Mouse (Mus musculus) gastrocnemius, postnatal 4 days (tissue): Measurements from ENCODE around the gene Gpr137. TPM values are rescaled to one million over a fixed set of nuclear protein-coding genes. Genes with fewer than 3 reads are reported as not detected.
A peak's percentile ranks its signal among the peaks of the same experiment; 100 is the strongest.

ENCODE experiments used
- DNase-seq, 2 experiments: peaks; one replicate each; pipeline ENCODE4 v3.0.0; 2021 to 2022; ENCODE audit warnings: low spot score in 2 of 2, mixed read lengths in 2 of 2
- total RNA-seq, 2 experiments: library from RNA; stranded (reverse); gene quantifications; 2 replicates each; pipeline ENCODE4 v1.2.3; 2021

Gene Gpr137
- total RNA-seq, 2 experiments from 2014 or later, result 13.7 to 14.4 TPM

DNA sequence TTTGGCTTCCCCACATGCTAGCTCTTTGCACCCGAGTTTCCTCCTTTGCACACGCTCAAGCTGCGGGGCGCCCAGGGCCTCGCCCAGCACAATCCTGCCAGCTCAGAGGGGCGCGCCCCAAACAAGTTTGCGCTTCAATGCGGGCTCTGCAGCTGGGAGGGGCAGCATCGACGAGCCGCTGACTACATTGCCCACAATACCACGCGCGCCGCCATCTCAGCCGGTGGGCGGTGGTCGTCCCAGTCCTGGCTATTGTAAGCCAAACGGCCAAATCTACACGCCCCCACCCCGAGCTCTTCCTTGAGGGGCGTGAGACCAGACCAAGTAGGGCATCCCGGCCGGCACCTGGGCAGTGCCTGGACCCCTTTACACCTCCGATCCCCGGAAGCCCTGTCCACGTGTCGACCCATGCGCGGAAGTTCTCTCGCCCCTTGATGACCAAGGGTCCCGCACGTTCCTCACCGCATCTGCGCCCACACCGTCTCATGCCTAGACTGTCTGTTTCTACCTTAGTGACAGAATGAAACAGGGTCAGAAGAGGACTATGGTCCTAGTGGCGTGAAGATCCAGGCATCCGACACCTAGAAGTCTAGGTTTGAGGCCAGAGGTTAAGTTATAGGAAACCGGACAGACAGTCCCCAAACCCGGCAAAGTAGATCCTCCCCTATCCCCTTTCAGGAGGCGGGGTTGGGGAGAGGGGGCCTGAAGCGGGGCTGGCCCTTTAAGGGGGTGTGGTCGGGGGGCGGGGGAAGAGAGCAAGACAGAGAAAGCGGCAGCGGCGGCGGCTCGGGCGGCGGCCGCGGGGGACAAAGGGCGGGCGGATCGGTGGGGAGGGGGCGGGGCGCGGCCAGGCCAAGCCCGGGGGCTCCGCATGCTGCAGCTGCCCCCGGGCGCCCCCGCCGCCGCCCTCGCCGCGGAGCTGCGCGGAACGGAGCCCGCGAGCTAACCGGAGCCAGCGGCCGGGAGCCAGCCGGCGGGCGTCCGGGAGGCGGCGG, 32.2 kb upstream of the Gpr137 start, which contains the start of gene Ppp1r14b:
TSS of gene Ppp1r14b (plus strand) at position 758 of the 995 bp plus-strand sequence.
- DNase-seq, result peak; percentile 80 to 89

DNA sequence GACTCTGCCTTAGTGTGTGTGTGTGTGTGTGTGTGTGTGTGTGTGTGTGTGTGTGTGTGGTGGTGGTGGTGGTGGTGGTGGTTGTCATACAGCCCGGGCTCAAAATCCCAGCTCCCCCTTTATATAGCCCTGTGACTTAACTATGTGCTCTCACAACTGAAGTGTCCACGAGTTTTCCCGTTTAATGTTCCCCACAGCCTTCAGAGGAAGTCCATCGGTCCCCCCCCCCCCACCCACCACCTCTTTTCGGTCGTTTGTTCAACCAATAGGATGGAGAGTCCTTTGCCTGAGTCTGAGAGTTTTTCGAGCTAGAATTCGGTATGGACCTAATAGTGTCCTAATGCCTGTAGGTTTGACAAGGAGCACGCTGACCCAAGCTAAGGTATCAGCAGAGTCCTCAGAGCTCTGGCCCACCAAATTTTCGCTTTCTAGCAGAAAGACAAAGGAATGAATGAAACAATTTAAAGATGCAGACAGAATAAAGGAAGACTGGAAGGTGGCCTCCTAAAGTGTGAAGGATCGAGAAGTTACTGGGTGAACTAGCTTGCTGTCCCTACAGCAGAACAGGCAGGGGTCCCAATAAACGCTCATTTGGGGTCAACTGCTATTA, 31.4 kb upstream of the Gpr137 start:
- DNase-seq, result no peak

DNA sequence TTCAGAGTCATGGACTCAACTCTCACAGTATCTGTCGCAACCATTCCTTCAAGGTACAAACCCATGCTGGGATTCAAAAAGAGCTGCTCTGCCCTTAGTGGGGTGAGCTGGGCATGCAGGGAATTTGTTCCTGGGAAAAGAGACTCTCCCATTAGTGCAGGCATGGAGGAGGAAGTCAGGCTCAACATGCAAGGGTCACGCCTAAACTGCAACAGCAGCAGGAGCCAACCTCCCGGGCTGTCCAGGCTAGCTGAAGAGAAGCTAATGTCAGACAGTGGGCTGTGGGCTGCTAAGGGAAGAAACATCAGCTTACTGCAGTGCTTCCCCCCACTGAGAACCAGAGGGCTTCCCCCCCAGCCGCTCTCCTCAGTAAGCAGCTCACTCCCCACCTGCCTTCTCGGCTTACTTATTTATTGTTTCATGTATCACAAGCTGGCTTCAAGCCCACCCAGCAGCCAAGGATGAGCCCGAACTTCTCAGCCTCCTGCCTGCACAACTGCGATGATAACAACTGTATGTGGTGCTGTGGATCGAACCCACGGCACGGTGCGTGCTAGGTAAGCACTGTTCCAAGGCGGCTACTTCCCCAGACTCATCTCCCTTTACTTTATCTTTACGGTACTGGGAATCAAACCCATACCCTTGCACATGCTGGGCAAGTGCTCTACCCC, 30.1 kb upstream of the Gpr137 start:
- no peak for DNase-seq

DNA sequence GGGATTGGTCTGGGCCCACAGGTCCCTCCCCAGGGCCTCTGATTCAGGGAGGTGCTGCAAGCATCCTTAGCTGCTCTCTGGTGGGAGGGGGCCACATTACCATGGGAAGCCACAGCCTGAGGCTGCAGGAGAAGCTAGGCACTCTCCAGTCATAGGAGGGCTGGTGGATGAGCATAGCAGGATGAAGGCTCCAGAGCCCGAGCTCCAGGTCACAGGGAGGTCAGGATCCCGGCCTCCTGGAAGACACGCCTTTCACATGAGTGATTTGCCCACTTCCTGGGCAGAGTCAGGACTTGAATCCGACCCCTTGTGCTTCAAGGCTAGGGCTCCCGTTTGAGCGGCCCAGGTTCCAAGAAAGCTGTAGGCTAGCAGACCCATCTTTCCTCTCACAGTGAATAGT, 29.4 kb upstream of the Gpr137 start:
- no peak for DNase-seq

DNA sequence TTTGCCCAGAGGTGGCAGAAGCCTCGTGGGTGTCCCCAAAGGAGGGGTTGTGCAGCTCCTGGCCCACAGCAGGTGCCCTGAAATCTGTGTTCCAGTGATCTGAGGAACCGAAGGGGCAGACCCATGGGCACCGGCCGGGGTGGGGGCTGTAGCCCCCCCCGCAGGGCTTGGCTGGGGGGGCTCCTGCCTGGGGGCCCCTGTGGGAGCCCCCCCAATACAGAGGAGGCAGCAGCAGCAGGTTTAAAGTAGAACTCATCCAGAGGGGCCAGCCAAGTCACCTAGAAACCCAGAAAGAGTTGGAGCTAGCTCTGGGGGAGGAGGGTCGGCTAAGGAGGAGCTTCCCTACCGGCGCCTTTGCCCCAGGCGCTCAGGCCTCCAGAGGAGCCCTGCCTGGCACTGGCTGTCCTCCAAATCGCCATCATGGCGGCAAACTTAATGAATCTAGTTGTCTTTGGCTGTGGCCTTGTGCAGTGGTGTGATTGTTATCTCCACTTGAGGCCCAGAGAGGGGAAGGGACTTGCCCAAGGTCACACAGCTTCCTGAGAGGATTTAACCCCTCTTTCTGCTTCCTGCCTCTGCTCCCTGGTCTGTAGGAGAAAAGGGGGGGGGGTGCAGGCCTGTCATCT, 28.3 kb upstream of the Gpr137 start:
- no peak for DNase-seq

DNA sequence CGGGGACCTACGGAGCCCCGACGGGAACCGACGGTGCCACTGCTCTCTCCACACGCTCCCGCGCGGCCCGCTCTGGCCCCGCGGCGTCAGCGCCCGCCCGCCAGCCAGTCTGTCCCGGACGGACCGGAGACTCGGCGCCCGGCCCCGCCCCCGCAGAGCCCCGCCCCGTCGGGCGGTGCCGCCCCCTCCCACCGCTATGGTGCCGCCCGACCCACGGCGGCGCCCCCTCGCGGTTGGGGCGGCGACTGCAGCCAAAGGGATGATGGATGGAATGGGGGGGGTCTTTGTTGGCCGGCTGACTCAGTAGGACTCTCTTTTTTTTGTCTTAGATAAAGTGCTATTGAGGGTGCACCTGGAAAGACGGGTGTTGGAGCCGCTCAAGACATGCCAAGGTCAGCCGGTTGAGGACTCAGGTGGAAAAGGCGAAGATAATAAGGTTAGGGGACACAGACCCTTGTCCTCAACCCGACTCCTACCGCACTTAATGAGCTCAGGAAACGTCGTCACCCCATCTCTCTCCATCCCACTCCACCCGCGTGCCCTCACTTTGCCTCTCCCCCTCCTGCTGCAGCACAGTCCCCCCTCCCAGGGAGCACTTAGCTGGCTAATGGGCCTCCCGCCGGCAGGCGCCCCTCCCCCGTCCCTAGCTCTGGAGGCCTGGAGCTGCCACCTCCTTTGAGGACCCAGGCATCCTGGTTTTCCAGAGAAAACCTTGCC, 27.5 kb upstream of the Gpr137 start:
- DNase-seq, result peak; percentile 68 to 75

DNA sequence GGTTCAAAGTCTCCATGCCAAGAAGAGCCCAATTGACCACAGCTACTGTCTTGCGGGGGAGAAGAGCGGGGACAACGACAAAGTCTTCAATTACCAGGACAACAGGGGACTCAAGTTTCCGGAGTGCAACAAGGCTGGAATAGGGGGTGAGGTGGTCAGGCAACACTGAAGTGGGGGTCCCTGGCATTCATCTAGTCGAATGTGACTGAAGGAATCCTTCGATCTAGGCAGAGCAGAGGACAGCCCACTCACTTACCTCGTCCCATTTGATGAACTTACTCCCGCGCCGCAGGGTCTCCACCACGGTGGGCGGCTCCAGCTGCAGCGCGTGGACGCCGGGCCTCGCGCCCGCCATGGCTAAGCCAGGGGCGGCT, 27.0 kb upstream of the Gpr137 start:
- no peak for DNase-seq

DNA sequence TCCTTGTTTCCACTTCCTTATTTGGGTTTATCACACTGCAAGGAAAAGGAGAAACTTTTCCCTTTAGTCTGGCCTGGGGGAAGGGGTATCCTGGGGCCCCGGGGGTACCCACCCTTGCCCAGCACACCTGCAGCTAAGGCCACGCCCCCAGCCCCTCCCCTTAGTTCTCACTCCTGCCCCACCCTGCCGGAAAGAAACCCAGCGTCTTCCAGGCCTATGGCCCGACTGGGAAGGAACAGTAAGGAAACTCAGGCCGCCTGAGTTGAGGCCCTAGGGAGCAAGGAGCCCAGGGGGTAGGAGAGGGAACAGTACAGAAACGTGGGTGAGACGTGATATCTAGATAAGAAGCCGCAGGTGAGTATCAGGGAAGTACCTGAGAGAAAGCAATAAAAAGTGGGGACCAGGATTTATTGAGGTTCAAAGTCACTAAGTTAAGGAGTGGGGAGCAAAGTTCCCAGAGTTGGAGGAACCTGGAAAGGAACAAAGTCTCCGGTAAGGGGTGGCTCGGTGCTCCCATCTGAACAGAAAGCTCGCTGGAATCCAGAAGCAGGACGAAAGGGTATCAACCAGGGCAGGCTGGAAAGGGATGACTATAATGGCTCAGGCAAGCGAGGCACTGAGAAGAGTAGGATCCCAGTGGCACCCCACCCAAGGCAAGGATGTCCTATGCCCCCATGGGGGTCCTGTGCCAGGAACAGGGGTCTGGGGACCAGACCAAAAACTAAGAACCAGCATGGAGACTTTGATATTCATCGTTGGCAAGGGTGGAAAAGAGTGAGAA, 26.4 kb upstream of the Gpr137 start:
- no peak for DNase-seq

DNA sequence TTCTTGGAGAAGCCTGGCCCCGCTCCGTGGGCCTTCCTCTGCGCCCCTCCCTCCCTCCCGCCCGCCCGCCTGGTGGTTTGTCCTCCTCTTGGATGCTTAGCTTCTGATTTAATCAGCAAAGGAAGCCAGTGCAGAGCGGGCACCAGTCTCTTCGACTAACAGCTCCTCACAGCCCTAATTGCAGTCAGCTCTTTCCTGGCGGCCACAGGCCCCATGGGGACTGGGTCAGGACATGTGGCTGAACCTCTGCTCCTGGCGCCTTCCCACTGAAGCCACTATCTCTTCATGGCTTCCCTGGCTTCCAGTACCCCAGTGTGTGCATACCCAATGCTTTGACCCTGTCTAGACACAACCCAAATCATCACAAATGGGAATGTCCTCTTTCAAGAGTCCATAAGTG, 14.2 kb upstream of the Gpr137 start:
- DNase-seq, result no peak

DNA sequence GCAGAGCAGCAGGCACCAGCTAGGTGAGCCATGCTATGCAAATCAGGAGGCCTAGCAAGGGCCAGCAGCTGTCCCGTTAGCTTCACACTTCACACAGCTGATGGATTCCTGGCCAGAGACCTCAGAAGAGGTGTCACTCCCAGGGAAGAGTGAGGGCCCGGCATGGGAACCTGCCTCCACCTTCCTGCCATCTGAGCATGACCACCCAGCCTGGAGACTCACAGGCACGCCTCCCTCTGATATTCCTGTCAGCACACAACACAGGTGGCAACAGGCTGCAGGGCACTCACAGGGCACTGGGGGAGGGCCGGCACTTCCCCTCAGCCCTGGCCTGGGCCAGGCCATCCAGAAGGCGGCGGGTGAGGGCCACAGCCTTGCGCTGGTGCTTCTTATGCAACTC, 13.1 kb upstream of the Gpr137 start:
- DNase-seq, result no peak

DNA sequence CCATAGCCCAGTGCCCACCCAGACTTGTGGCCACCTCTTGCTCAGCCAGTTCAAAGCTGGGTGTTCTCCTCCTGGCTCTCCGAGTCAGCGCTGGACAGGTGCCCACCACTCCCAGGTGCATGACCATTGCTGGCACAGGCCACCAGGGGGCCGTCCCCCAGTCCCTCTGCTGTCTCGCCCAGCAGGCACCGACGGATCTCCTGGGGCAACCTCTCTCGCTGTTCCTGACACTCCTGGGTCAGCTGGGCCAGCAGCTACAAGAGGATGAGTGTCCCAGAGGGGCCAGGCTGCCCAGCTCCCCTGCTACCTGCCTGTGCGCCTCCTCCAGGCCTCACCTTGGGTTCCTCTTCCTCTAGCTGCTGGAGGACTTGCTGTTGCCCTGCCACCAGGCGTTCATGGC, 11.8 kb upstream of the Gpr137 start:
- no peak for DNase-seq

DNA sequence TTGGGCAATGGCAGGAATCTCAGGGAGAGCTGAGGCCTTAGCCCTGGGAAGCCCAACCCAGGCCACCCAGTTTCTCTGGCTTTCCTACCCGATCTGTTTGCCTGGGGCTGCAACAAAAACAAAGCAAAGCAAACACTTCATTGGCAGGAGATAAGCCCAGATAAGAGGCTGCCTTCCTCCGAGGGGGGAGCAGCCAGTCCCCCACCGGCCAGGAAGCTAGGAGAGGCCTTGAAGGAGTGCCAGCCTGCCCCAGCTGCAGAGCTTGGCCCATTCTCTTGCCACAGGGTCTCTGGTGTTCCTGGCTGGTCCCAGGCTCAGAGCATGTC, 10.4 kb upstream of the Gpr137 start:
- DNase-seq, result no peak

DNA sequence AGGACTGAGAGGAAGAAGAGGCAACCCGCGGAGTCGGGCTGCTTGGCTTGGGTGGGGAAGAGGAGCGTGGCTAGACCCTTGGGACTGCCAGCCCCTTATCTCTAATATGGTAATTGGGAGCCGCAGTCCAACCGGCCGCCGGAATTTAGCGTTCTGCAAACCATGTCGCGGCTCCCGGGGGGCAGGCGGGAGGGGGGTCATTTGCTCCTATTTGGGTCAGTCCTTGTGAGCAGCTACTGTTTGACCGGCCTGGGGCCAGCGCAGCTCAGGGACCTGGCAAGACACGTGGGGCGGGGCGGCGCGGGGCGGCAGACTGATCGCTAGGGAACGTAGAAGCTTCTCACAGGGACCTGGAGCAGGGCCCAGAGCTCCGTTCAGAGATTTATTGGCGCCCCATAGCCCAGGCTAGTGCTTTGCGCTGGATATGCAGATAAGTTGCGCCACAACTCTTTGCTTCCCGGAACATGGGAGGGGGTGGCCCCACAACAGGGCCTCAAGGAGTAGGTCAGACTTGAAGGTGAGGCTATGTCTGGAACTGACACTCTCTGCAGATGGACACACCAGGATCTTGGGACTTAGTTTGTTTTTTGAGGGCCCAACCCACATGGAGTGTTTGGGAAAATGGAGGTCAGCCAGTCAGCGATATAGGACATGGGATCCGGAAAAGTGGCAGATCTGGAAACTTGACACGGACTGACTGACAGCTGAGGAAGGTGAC, 9.9 kb upstream of the Gpr137 start:
- DNase-seq, result peak; percentile 66 to 77

DNA sequence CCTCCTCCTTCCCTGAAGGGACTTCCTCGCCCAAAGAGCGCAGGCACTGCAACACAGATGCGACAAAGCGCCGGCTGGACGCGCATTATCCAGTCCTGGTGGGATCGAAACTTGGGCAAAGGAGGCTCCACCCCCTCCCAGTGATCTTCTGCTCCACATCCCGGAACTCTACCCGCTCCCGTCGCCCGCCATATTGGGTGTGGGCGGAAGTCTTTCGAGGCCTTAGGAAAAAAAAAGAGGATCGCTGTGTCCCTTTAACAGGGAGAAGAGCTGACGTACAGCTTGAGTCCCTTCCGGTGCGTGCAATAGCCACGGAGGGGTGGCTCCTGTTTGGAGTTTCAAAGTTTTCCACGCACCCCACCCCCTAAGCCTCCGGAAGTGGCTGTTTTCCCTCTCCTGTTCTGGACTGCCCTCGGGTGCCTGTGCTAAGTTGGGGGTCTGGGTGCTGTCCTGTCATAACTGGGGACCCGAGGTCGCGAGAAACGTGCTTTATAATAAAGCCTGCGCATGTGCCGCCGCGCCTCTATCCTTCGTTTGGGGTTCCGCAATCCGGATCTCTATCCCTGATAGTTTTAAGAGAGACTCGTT, 9.2 kb upstream of the Gpr137 start:
- peak; percentile 78 to 91 for DNase-seq

DNA sequence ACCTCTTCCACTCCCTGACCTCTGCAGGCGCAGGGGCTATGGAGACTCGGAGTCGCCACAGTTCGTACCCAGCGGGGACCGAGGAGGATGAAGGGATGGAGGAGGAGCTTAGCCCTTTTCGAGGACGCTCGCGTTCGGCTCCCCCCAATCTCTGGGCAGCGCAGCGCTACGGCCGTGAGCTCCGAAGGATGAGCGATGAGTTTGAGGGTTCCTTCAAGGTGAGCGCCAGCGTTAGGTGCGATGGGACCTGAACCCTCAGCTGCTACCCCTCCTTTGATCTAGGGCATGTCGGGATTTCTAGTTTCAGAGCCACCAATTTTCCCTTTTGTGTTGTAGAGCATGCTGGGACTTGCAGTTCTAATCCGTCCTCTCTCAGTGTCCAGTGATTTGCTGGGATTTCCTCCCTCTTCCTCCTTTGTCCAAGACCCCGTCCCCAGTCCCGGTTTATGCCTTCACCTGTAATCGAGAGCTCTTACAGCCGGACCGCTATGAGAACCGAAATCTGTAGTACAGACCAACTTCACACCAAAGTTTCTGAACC, 8.4 kb upstream of the Gpr137 start:
- peak in 1 of 2 experiments; percentile 49 for DNase-seq

DNA sequence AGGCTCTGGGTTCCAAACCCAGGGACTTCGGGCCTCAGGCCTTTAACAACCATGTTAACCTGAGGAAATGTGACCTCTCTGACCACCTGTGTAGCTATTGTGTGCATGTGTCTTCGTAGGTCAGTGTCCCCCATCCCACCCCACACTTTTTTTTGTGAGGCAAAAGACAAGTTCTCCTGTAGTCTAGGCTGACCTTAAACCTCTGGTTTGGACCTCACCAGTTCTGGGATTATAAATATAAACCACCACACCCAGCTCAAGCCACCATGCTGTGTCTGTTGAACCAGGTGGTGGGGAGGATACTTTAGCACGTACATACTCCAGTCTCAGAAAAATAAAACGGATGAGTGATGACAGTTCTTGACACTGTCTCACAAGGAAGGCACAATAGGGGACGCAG, 7.7 kb upstream of the Gpr137 start:
- no peak for DNase-seq

DNA sequence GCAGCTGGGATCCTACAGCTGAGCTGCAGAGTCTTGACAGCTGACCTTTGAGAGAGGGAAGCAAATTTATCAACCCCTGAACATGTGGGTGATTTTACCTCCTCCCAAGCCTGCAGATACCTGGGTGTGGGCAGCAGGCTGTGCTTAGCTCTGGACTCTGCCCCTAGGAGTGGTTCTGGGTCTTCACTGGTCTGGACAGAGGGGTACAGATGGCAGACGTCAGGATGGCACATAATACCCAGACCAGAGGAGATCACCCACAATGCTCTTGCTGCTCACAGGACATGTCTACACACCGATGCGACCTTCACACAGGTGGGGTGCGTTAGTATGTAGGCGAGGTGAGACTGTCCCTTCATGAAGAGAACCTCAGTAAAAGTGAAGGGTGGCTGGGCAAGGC, 7.3 kb upstream of the Gpr137 start:
- no peak for DNase-seq

DNA sequence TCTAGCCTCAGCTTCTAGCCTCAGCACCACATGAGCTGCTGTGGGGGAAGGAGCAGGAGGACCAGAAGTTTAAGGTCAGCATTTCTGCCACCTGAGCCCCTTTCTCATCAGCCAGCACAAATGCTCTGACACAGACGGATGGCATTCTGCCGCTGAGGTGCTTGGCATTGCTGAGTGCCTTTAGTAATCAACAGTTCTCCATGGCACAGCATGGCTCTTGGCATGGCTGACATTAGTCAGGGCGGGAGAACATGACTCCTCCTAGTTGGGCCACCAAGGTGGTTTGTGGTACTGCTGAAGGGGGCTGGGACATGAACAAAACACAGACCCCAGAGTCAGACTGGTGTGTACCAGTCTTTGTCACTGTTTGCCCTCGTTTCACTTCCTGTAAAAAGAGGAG, 5.9 kb upstream of the Gpr137 start:
- no peak for DNase-seq

DNA sequence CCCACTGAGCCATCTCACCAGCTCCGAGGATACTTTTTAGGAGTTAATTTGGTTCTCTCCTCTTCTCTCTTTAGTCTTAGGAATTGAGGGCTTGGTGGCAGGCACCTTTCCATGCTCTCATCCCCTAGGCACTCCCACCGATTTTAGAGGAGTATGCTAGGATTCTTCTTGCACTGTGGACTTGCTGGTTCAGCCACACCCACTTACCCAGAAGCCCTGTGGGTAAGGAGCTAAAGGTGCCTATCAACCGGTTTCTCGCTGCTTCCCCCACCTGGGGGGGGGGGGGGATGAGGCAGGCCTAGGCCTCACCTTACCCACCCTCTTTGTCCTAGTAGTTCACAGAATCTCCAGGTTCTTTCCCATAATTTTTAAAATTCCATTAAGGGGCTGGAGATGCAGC, 5.5 kb upstream of the Gpr137 start:
- no peak for DNase-seq
